Mouse (Mus musculus) inflammation-experienced regulatory T-cells, adult 6 months (primary cell): Measurements from ENCODE around the gene Actn1. TPM values are rescaled to one million over a fixed set of nuclear protein-coding genes. Genes with fewer than 3 reads are reported as not detected.
A peak's percentile ranks its signal among the peaks of the same experiment; 100 is the strongest.
"Not testable (repeated sequence)": the region's sequence is repeated elsewhere in the genome, so short reads cannot be mapped to it uniquely, and the experiment has no call there.

Source experiments
- ATAC-seq: one replicate; pipeline ENCODE4 v1.8.0; 2017
- polyA plus RNA-seq, 3 experiments: library from polyadenylated mRNA; unstranded; fragments of 100-300 nt; shearing (Covaris generic); gene quantifications; one replicate each; pipeline ENCODE4 v1.2.1; 2017

Gene Actn1
- polyA plus RNA-seq = 10 to 100 TPM in 2 of 3 experiments, 1 to 10 TPM in 1; 9.2 to 43.5 (median 30.1) TPM

DNA sequence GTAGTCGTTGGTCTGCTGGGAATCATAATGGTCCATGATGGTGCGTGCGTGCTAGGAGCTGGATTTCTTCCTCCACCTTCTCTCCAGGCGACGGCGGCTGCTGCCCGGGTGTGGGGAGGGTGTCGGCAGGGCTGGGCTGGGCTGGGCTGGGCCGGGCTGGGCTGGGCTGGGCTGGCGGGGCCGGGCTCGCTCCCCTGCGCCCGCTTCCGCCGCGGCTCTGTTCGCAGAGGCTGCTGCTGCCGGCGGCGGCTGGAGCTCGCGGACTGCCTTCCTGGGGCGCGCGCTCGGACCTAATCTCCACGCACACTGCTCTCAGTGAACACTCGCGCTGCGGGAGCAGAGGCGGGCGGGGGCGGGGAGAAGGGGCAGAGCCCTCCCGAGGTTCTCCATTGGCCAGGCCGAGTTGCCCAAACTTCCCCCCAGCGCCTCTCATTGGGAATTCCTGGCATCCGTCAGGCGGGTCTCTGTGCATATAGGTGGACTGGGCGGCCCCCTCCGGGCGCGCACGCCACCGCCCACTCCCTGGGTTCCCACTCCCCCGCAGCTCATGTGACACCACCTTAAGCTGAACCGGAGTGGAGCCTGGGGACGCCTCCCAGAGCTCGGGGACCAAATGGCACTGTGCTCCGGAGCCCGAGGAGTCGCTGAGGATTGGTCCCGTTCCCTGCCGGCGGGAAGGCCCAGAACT is at the start of gene Actn1:
TSS of gene Actn1 (minus strand) at position 316 of the 688 bp plus-strand sequence.
- peak; percentile 53 for ATAC-seq

- no peak for ATAC-seq
These were observed 47.4 kb upstream of the Actn1 start for GRCm38 (mm10) chr12:80307556-80307955.

DNA sequence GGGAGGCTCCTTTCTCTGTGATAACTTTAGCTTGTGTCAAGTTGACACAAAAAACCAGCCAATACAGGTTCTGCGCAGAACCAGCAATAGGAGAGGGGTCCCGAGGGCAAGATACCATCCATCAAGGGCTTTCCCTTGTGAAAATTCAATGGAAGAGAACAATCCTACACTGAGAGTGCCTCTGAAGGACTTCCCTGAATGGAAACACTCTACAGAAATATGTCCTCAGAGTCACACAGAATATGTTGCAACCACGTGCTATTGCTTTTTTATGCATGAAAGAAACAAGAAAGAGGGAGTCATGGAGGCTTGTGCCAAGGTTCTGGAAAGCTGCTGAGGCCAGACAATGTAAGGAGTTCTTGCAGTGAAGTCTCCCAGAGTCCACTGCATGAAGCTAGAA is 44.3 kb upstream of the Actn1 start:
- no peak for ATAC-seq

- no peak for ATAC-seq
These were observed 40.8 kb upstream of the Actn1 start for GRCm38 (mm10) chr12:80300833-80301456.

GRCm38 (mm10) chr12:80298714-80299113 is 38.5 kb upstream of the Actn1 start:
- ATAC-seq = no peak

DNA sequence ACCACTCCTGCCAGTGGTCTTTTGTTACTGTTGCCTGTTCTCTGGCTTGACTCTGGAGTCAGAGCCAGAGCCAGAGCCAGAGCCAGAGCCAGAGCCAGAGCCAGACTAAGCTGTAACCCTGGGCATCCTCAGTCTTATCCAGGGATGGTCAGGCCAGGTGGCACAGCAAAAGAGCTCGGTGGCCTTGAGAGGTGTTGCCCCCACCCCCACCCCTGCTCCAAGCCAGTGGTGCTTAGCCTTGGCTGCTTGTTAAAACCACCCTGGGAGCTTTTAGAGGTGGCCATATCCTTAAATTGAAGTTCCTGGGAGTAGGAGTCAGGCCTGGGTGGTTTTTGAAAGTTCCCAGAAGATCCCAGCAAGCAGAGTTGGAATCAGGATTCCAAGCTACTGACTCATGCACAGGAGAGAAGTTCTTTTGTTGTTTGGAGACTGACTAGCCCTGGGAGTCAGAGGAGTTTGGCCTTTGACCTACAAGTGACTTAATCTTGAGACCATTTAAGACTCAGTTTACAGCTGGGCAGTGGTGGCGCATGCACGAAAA is 31.8 kb upstream of the Actn1 start:
- no peak for ATAC-seq

DNA sequence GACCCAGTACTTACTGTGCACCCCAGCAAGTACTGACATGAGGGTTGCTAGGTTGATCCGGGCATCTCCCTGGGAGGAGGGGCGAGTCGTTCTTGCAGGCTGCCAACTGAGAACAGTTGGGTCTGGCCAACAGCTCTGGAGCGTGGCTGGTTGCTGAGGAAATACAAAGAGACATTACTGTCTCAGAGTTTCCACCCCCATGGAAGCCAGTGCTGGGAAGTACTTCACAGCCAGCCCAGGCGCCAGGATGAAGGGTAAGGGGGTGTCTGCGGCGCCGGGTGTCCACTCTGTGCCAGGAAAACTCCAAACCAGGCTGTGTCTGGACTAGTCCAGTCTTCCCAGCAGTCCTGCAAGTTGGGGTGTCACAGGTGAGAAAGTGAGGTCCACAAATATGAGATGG is 30.8 kb upstream of the Actn1 start:
- ATAC-seq = no peak

DNA sequence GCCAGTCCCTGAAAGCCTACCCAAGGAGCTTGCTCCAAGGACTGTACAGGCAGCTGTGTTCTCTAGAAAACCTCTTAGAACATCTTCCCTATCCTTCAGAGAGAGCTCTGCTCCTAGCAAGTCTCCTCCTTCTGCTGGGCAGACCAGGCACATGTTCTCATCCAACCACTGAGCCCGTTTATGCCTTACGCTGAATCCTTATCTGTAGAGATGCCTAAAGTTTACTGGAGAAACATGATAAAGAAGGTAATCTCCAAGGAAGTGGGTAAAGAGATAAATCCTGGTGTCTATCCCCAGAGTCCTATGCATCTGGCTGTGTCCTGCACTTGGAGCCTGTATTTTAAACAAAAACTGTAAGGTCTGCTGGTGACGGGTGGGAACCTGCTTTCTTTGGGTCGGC is 30.3 kb upstream of the Actn1 start:
- ATAC-seq = no peak

- no peak for ATAC-seq
These were observed 29.6 kb upstream of the Actn1 start for GRCm38 (mm10) chr12:80289722-80290121.

GRCm38 (mm10) chr12:80285890-80286289 is 25.7 kb upstream of the Actn1 start:
- peak; percentile 74 for ATAC-seq

DNA sequence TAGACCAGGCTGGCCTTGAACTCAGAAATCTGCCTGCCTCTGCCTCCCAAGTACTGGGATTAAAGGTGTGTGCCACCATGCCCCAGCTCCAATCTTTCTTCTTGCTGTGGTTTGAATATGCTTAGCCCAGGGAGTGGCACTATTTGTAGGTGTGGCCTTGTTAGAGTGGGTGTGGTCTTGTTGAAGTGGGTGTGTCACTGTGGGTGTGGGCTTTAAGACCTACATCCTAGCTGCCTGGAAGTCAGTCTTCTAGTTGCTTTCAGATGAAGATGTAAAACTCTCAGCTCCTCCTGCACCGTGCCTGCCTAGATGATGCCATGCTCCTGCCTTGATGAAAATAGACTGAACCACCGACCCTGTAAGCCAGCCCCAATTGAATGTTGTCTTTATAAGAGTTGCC is 24.1 kb upstream of the Actn1 start:
- not testable (repeated sequence) for ATAC-seq

GRCm38 (mm10) chr12:80278866-80279265 is 18.7 kb upstream of the Actn1 start:
- ATAC-seq = no peak

GRCm38 (mm10) chr12:80277428-80277827 is 17.3 kb upstream of the Actn1 start:
- ATAC-seq = no peak

- ATAC-seq = no peak
These were observed 15.1 kb upstream of the Actn1 start for GRCm38 (mm10) chr12:80275187-80275820.

- peak; percentile 86 for ATAC-seq
These were observed 13.0 kb upstream of the Actn1 start for GRCm38 (mm10) chr12:80273020-80273686.

GRCm38 (mm10) chr12:80271806-80272205 is 11.6 kb upstream of the Actn1 start:
- peak; percentile 12 for ATAC-seq

DNA sequence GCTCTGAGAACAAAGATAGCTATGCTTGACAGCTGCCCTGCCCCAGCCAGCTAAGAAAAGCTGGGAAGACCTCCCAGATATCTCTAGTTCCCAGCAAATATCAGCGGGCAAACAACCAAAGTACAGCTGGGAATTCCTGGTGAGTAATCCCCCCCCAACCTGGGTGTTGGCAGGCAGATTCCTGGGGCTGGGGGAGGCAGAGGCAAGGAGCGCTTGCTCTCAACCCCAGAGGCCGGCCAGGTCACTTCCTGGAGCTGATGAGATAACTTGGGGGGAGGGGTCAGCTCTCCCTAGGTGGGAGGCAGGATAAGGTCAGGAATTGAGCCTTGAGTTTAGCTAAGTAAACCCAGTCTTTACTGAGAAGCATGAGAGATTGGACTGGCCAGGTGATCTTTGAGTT is 10.8 kb upstream of the Actn1 start:
- ATAC-seq = no peak

DNA sequence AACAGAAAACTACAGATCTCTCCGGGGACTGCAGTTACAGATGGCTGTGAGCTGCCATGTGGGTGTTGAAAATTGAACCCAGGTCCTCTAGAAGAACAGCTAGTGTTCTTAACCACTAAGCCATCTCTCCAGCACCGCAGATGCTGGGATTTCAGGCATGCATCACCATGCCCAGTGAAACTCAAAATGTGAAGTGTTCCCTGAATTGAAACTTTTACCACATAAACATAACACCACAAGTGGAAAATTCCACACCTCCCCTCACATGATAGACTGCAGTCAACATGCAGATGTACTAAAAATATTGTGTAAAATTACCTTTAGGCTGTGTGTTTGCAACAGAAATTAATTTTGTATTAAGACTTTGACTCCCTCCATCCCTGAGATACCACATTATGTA is 9.1 kb upstream of the Actn1 start:
- no peak for ATAC-seq

DNA sequence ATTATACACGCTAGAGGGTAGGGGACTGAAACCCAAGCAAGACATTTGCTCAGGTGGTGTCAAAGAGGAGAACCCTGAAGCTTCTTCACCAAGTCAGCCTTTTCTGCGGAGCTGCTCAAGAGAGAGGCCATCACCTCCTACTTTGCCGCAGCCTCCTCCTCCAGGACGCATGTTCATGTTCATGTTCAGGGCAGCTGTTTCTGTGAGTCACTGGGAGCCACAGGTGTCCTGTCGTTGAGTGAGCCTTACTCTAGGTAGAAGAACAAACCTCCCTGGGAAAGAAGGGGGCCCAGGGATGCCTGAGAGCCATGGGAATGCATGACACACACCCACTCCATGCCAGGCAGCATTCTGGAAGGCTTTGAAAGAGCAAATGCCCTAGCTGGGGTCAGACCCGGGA is 7.8 kb upstream of the Actn1 start:
- ATAC-seq = no peak

- ATAC-seq = peak; percentile 60
These were observed 4.2 kb upstream of the Actn1 start for GRCm38 (mm10) chr12:80264388-80264787.

- ATAC-seq = no peak
These were observed 849 bp upstream of the Actn1 start for GRCm38 (mm10) chr12:80260744-80261695.
